Mouse (Mus musculus) granulocyte monocyte progenitor cell, adult 5-6 weeks (primary cell): ENCODE measurements around the gene Tns1. TPM values are rescaled to one million over a fixed set of nuclear protein-coding genes. Genes with fewer than 3 reads are reported as not detected.

Experiments used
- ATAC-seq: replicated peaks from 2 replicates; pipeline ENCODE4 v1.8.0; 2016; ENCODE audit warnings: mild to moderate bottlenecking, moderate TSS enrichment, inconsistent platforms; ENCODE audit not compliant: poor library complexity, severe bottlenecking
- total RNA-seq, 2 experiments: library from RNA; stranded (forward) in 1 of 2; stranded (reverse) in 1 of 2; fragments of 200-712, 200-1000 nt in 1 of 2; fragments of >200 nt in 1 of 2; fragmentation: Nextera tagmentation in 1 of 2; gene quantifications; 2 replicates each; pipeline ENCODE4 v1.2.3; 2014 to 2017

The Tns1 gene
- total RNA-seq, 2 experiments from 2014 or later, result 3.0 to 29.0 TPM

- ATAC-seq, result no peak
These were observed 175.5 kb downstream of the Tns1 start for GRCm38 (mm10) chr1:73948757-73949156.

GRCm38 (mm10) chr1:73947525-73948304 is 176.5 kb downstream of the Tns1 start:
- no peak for ATAC-seq

GRCm38 (mm10) chr1:73946701-73947100 is 177.5 kb downstream of the Tns1 start:
- no peak for ATAC-seq

DNA sequence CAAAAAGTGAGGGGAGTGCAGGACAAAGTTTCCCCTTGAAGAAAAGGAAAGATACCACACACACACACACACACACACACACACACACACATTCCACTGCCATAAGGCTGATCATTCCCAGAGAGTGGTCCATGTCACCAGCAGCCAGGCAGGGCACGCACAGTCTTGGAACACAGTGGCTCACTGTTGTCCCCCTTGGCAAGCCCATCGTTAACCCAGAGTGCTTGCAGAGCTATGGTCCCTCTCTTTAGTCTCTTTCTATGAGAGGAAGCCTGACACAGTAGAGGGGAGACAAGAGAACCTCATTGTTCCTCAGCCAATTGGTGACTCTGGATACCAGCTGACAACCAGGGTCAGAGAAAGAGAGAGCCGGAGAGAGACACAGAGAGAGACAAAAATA is 179.9 kb downstream of the Tns1 start:
- ATAC-seq, result no peak

DNA sequence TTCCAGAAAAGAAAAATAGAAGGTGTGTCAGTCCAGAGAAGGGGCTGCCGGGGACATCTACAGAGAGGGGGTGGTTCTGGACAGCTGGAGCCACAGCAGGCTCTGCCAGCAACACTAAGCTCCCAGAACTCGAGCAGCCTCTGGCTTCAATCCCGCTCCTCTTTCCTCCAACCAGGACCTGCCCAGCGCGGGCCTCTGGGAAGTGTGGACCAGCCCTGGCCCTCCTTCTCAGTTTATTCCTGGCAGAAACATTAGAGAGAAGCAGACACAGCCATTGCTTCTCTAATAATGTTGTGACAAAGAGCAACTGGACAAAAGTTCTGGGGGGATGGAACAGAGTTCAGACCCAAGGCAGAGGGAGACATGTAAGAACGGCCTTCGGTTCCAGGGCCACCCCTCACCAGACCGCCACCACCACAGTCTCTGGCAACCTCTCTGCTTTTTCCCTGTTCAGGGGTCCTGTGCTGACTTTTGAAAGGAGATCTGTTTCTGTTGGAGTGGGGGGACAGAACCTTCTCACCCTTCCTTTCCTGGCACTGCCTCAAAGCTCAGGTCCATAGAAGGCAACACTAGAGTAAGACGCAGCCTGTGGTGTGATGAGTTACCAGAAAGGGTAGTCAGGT is 180.5 kb downstream of the Tns1 start:
- ATAC-seq, result no peak

DNA sequence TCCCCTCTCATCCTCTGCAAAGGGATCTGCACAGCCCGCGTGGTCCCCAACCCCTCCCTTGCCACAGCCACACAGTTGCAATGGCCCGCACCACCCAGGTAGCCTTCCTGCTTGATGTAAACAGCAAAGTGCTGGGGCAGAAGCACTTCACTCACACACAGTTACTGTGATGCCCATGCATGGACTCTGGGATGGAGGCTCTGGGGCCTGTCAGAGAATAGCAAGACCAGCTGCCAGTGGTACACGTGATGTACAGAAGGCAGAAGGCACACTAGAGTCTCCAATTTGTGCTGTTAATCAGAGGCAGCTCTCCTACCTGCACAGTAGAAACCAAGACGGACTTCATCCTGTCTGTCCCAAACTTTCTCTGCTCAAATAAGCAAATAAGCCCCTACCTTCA is 181.0 kb downstream of the Tns1 start:
- no peak for ATAC-seq

- ATAC-seq, result no peak
These were observed 182.0 kb downstream of the Tns1 start for GRCm38 (mm10) chr1:73942243-73942642.

DNA sequence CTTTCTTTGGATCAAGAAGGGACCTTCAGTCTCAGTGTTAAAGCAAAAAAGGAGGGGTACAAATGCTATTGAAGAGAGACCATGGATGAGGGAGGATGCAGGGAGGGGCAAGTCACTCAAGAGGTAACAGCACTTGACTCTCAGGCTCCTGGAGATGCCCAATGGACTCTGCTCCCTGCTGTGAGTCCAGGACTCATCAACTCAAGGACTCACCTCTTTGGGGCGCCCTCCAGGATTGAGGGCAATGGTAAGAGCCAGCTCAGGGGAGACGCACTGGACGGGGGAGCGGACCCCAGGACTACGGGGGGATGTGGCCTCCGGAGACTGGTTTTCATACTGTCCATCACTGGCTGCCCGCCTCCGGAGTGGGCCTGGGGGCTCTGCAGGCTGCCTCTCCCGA is 182.6 kb downstream of the Tns1 start:
- ATAC-seq, result no peak

- no peak for ATAC-seq
These were observed 183.6 kb downstream of the Tns1 start for GRCm38 (mm10) chr1:73940491-73941204.

DNA sequence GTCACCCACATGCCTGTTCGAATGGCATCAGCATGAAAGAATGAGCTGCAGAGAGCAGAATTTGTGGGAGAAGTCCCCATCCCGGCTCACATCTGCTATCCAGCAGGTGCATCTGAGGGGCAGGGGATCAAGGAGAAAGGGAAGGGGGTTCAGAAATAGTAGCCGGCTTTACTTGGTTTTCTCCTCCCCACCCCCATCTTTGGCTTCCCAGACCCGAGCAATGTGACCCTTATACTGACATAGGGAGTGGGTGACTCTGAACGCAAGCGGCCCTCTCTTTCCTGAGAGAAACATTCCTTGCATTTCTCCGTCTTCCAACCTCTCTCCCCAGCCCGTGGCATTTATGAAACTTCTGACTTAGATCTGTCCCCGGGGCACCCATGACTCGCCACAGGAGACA is 185.7 kb downstream of the Tns1 start:
- no peak for ATAC-seq

GRCm38 (mm10) chr1:73937805-73938204 is 186.4 kb downstream of the Tns1 start:
- ATAC-seq, result no peak

DNA sequence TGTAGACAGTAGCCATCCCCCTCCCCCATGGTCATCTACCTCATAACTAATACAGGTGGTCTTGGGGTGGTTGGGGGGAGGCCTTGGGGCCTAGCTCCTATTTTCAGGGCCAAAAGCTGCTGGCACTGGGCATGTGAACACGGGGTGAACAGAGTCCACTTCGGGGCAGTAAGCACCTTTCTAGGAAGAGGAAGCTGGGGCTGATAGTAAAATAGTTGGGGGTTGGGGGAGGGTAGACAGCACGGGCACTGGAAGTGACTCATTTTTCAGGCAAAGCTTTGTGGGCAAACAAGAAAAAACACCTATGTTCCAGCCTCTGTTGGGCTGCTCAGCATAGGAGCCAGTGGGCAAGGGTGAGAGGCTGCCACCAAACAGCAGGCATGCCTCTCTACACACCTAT is 187.7 kb downstream of the Tns1 start:
- peak; percentile 57 for ATAC-seq

GRCm38 (mm10) chr1:73935442-73936080 is 188.7 kb downstream of the Tns1 start:
- no peak for ATAC-seq

GRCm38 (mm10) chr1:73933146-73933490 is 191.1 kb downstream of the Tns1 start:
- no peak for ATAC-seq

- ATAC-seq, result no peak
These were observed 191.7 kb downstream of the Tns1 start for GRCm38 (mm10) chr1:73932421-73933145.

DNA sequence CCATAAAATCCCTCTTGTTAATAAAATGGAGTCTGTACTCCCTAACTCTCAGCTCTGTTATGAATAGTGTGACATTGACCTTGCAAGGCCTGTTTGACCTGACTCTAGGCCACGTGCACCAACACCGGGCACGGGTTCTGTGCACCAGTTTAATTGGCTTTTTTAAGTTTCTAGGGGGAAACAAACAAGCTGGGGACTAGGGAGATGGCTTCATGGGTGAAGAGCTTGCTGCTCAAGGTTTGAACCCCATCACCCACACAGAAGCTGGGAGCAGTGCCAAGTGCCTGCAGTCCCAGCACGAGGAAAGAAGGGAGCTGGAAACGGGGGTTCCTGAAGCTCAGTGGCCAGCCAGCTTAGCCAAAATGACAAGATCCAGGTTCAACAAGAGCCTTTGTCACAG is 192.4 kb downstream of the Tns1 start:
- ATAC-seq, result no peak

DNA sequence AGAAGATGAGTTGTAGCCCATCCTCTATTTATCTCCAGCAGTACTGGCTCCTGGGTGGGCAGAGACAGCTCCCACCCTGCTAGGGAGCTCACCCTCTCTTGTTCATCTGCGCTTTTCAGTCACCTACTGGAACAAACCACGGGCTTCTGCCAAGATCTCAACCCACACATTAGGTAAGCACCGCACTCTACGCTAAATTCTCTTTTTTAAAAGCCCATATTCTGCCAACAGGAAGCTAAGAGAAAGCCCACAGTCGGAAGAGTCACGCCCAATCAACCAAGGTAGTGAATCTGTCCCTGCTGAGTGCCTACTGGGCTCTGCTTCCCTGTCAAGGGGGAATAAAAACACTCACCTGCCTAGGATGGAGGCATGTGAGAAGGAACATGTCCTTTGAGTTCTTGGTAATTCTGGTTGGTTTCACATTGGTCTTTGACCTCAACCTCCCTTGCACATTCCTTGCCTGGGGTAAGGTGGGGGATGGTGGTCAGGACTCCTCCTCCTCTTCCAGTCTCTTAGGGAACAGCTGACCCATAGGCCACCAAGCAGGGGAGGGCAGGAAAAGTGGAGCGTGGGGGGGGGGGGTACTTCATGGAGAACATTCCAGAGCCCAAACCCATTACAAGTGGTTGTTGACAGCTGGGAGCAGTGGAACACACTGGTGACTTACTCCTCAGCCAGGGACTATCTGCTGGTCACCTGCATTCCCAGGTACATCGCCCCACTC is 193.7 kb downstream of the Tns1 start:
- ATAC-seq, result no peak

GRCm38 (mm10) chr1:73929952-73930329 is 194.3 kb downstream of the Tns1 start:
- ATAC-seq, result no peak

GRCm38 (mm10) chr1:73929211-73929951 is 194.9 kb downstream of the Tns1 start:
- ATAC-seq, result no peak
